Mouse (Mus musculus) hindbrain, embryonic 14.5 days (tissue): ENCODE results near the gene F3. TPM values are rescaled to one million over a fixed set of nuclear protein-coding genes. Genes with fewer than 3 reads are reported as not detected.

Experiments
- ATAC-seq: fragments of 200-750 bp; cut with Nextera tagmentation; 2 replicates; pipeline ENCODE4 v1.8.0; 2017; ENCODE audit warnings: moderate number of reproducible peaks, mild to moderate bottlenecking, moderate TSS enrichment, moderate library complexity; ENCODE audit not compliant: low FRiP score
- DNase-seq: peaks from one replicate; pipeline ENCODE4 v3.0.0-alpha.2; 2015; ENCODE audit warnings: low spot score
- H3K27ac ChIP-seq: fragments of 300-500 bp; sonication (generic); 2 replicates; pipeline ENCODE4 v1.5.1; 2014; ENCODE audit warnings: mild to moderate bottlenecking, moderate library complexity
- H3K27me3 ChIP-seq: fragments of 300-500 bp; sonication (generic); 2 replicates; pipeline ENCODE4 v1.6.1; 2014; ENCODE audit warnings: mild to moderate bottlenecking, low read length, mixed read lengths; ENCODE audit not compliant: control insufficient read depth, insufficient read depth
- H3K36me3 ChIP-seq: fragments of 300-500 bp; sonication (generic); replicated peaks from 2 replicates; pipeline ENCODE4 v1.6.1; 2014; ENCODE audit not compliant: control insufficient read depth, insufficient read depth
- H3K4me1 ChIP-seq: fragments of 300-500 bp; sonication (generic); replicated peaks from 2 replicates; pipeline ENCODE4 v1.6.1; 2014; ENCODE audit warnings: antibody characterized with exemption, low read length, mixed read lengths; ENCODE audit not compliant: control insufficient read depth, insufficient read depth
- H3K4me2 ChIP-seq: fragments of 300-500 bp; sonication (generic); replicated peaks from 2 replicates; pipeline ENCODE4 v1.6.1; 2014; ENCODE audit warnings: mild to moderate bottlenecking, moderate library complexity
- H3K4me3 ChIP-seq: fragments of 300-500 bp; sonication (generic); replicated peaks from 2 replicates; pipeline ENCODE4 v1.5.1; 2014; ENCODE audit warnings: mild to moderate bottlenecking, low read length
- H3K9ac ChIP-seq: fragments of 300-500 bp; sonication (generic); 2 replicates; pipeline ENCODE4 v1.6.1; 2014
- H3K9me3 ChIP-seq: fragments of 300-500 bp; sonication (generic); 2 replicates; pipeline ENCODE4 v1.6.1; 2016; ENCODE audit warnings: low read length; ENCODE audit not compliant: control insufficient read depth
- WGBS: fragments of 180-500 bp; shearing (Covaris S2); extraction: QIAGEN DNeasy Blood & Tissue Kit; methylation state at CpG from one replicate; pipeline ENCODE4 v1.1.7; 2014; 5-methylcytosine and 5-hydroxymethylcytosine counted together
- polyA plus RNA-seq: library from polyadenylated mRNA; unstranded; fragments of >200 nt; fragmentation: Nextera tagmentation; extraction: Ambion mirVana; gene quantifications from 2 replicates; pipeline ENCODE4 v1.2.1, GENCODE M21; 2014

F3 gene
- polyA plus RNA-seq: 6.5 and 8.2 TPM in 2 replicates

DNA sequence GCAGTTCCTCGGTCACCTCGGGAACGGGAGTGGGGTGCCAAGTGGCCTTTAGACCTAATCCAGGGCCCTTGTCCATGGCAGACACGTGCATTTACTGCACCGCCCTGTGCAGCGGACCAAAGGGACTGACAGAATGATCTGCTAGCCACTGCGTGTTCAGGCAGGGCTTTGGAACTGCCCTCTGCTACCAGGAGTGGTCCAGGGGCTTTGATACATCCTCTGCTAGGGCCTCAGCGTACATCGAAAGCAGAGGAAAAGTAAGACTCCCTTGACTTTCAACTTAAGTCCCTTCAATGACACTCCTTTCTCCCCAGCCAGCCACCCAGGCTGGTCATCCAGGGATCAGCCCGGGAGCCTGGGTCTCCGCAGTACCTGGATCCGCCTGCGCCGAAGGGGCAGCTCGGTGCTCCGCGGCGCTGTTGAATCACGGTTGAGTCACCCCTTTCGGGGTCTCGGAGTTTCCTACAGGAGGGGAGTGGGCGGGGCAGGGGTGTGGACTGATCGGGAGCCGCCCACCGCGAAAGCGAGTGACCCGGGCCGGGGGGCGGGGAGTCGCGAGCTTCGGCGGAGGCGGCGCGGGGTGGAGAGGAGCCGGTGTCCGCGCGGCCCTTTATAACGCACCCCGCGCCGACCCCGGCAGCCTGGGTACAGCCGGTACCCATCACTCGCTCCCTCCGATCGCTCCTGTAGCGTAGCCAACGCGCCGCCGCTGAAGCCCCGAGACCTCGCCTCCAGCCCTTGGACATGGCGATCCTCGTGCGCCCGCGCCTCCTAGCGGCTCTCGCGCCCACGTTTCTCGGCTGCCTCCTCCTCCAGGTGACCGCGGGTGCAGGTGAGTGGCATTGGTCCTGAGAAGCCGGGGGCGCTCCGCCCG, at the start of gene F3:
Gene F3, plus strand, starts transcription at position 567 of the 874 bp plus-strand sequence.
- H3K27ac ChIP-seq: 0 out of 2 replicates have a peak within 1 kb of the TSS, but pooled peaks have one; percentile 3
- ATAC-seq (peak; percentile 89), DNase-seq (peak; percentile 76)
- WGBS: under 1% methylated on average over 66 of the region's 73 CpGs
- no peaks in the 10 kb centered on the region for H3K36me3 ChIP-seq
- no peaks in the 10 kb centered on the region for H3K9me3 ChIP-seq
- H3K4me1 ChIP-seq: peaks cover 11% of the 10 kb centered on the region; the same call in 1 of the 2 replicates
- H3K4me2 ChIP-seq: peak within 1 kb of the TSS; percentile 81
- H3K27me3 ChIP-seq: 0 out of 2 replicates have a peak, but pooled peaks cover 3% of the 10 kb centered on the region
- peak within 1 kb of the TSS; percentile 61 for H3K4me3 ChIP-seq
- peak within 1 kb of the TSS; percentile 59 for H3K9ac ChIP-seq

DNA sequence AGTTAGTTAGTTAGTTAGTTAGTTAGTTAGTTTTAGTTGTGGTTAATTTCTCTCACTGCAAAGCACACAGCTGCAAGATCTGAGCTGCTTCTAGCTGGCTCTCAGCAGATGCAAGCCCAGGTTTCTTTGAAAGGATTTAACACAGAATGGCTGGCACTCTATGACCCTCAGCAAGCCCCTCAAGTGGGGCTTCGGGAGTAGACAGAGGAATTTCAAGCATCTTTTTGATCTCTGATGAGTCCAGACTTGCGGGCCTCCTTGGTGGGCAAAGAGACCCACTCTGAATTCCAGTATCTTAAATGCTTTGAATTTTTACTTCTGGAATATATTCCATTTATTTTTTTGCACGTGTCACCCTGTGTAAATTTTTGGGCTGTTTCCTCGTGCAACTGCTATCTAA, 44.4 kb upstream of the F3 start:
- Histone ChIP-seq H3K9ac (no peak overlapping the region), H3K9me3 (no peaks in the 10 kb centered on the region), H3K36me3 (no peaks in the 10 kb centered on the region), H3K27me3 (no peaks in the 10 kb centered on the region), H3K4me3 (no peak overlapping the region), H3K27ac (no peak overlapping the region), H3K4me2 (no peak overlapping the region), H3K4me1 (no peaks in the 10 kb centered on the region)
- WGBS: 48% methylated on average over 4 of the region's 4 CpGs
- no peak for DNase-seq
- no peak for ATAC-seq

DNA sequence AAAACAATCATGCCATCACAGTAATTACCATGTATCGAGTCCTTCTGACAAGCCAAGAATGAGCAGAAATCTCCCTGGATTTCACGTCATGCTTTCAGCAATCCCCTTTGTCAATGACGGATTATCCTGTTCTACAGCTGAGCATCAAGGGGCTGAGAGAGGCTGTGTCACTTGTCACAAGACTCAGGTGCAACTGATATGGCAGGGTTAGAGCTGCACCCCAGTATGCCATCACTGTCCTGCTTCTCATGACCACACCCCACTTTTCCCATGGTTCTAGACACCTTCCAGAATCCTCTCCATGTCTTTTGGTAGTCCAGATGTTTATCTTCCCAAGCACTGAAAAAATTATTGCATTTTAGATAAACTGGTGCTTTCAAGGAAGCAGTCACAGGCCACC, 43.9 kb upstream of the F3 start:
- H3K4me1 ChIP-seq: no peaks in the 10 kb centered on the region
- H3K27ac ChIP-seq: no peak overlapping the region
- DNase-seq (no peak), ATAC-seq (no peak)
- H3K27me3 ChIP-seq: no peaks in the 10 kb centered on the region
- H3K36me3 ChIP-seq: no peaks in the 10 kb centered on the region
- no peak overlapping the region for H3K4me3 ChIP-seq
- H3K9ac ChIP-seq: no peak overlapping the region
- H3K4me2 ChIP-seq: no peak overlapping the region
- H3K9me3 ChIP-seq: no peaks in the 10 kb centered on the region
- 35% methylated on average over 3 of the region's 3 CpGs for WGBS

- DNase-seq (no peak), ATAC-seq (no peak)
- no peak overlapping the region for H3K9ac ChIP-seq
Observed at GRCm38 (mm10) chr3:121680187-121680586, 43.1 kb upstream of the F3 start.

GRCm38 (mm10) chr3:121682439-121683411, 40.6 kb upstream of the F3 start:
- ATAC-seq: no peak
- WGBS: 88% methylated on average over 10 of the region's 10 CpGs
- Histone ChIP-seq H3K36me3 (no peaks in the 10 kb centered on the region), H3K27ac (no peak overlapping the region), H3K9me3 (no peaks in the 10 kb centered on the region), H3K27me3 (no peaks in the 10 kb centered on the region), H3K9ac (no peak overlapping the region), H3K4me3 (no peak overlapping the region), H3K4me1 (no peaks in the 10 kb centered on the region), H3K4me2 (no peak overlapping the region)
- DNase-seq: no peak

More at GRCm38 (mm10) chr3:121680187-121680586, 43.1 kb upstream of the F3 start:
- H3K4me1 ChIP-seq: no peaks in the 10 kb centered on the region
- no peaks in the 10 kb centered on the region for H3K27me3 ChIP-seq
- H3K36me3 ChIP-seq: no peaks in the 10 kb centered on the region
- H3K4me2 ChIP-seq: no peak overlapping the region
- no peak overlapping the region for H3K27ac ChIP-seq
- WGBS: 80% methylated on average over 3 of the region's 3 CpGs
- H3K9me3 ChIP-seq: no peaks in the 10 kb centered on the region
- no peak overlapping the region for H3K4me3 ChIP-seq

DNA sequence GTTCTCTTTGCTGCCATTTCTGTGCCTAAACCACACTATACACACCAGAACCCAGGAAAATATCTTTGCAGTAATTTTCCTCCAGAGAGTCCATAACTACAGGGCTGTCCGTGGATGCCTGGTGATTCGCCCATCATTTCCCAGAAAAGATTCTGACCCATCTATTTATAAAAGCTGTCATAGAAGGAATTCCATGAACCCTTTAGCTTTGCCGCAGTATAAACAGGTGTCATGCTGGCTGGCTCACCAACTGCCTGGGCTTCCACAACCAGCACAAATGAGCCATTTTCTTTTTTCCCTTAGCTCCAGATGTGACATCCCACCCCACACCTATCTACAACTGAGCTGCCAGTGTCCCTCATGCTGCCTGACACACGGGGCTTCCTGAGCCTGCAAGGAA, 38.8 kb upstream of the F3 start:
- no peak overlapping the region for H3K4me3 ChIP-seq
- DNase-seq (no peak), ATAC-seq (no peak)
- 80% methylated on average over 4 of the region's 4 CpGs for WGBS
- H3K9ac ChIP-seq: no peak overlapping the region
- H3K27me3 ChIP-seq: no peaks in the 10 kb centered on the region
- H3K27ac ChIP-seq: no peak overlapping the region
- no peaks in the 10 kb centered on the region for H3K9me3 ChIP-seq
- H3K4me1 ChIP-seq: no peaks in the 10 kb centered on the region
- H3K36me3 ChIP-seq: no peaks in the 10 kb centered on the region
- no peak overlapping the region for H3K4me2 ChIP-seq

GRCm38 (mm10) chr3:121684963-121685362, 38.4 kb upstream of the F3 start:
- WGBS: 82% methylated on average over 4 of the region's 4 CpGs
- no peak overlapping the region for H3K4me2 ChIP-seq
- no peaks in the 10 kb centered on the region for H3K36me3 ChIP-seq
- no peaks in the 10 kb centered on the region for H3K27me3 ChIP-seq
- no peak overlapping the region for H3K9ac ChIP-seq
- no peak for ATAC-seq
- H3K4me1 ChIP-seq: no peaks in the 10 kb centered on the region
- DNase-seq: no peak
- H3K9me3 ChIP-seq: no peaks in the 10 kb centered on the region
- H3K4me3 ChIP-seq: no peak overlapping the region
- H3K27ac ChIP-seq: no peak overlapping the region

DNA sequence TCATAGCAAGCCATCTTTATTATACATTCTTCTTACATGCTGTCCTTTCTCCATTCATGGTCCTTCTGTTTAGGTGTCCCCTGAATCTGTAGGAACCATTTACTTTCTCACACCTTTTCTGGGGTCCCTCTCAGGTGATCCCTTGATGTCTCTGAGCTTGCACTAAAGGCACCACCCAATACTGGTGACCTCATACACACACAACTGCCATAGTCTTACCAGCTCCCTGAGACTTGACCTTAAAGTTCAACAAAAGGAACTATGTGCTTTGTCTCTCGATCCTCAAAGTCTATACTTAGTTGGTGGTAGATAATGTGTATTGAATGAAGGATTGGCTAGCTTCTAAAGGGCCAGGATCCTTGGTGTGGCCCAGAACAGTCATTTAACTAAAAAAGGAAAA, 37.4 kb upstream of the F3 start:
- H3K9me3 ChIP-seq: no peaks in the 10 kb centered on the region
- no peak overlapping the region for H3K4me3 ChIP-seq
- ATAC-seq (no peak), DNase-seq (no peak)
- H3K36me3 ChIP-seq: no peaks in the 10 kb centered on the region
- H3K4me2 ChIP-seq: no peak overlapping the region
- no peak overlapping the region for H3K9ac ChIP-seq
- 82% methylated on average over 1 of the region's 1 CpGs for WGBS
- no peaks in the 10 kb centered on the region for H3K27me3 ChIP-seq
- no peak overlapping the region for H3K27ac ChIP-seq
- H3K4me1 ChIP-seq: no peaks in the 10 kb centered on the region

- no peaks in the 10 kb centered on the region for H3K9me3 ChIP-seq
- DNase-seq (no peak), ATAC-seq (peak; percentile 40; the same call in 1 of the 2 replicates)
- H3K9ac ChIP-seq: no peak overlapping the region
- no peaks in the 10 kb centered on the region for H3K36me3 ChIP-seq
- H3K27ac ChIP-seq: no peak overlapping the region
- no peaks in the 10 kb centered on the region for H3K4me1 ChIP-seq
- no peaks in the 10 kb centered on the region for H3K27me3 ChIP-seq
- no peak overlapping the region for H3K4me3 ChIP-seq
- 74% methylated on average over 4 of the region's 4 CpGs for WGBS
- no peak overlapping the region for H3K4me2 ChIP-seq
Observed at GRCm38 (mm10) chr3:121686408-121686911, 36.9 kb upstream of the F3 start.
